Mouse (Mus musculus): Measurements from ENCODE around the gene Sdc3.

- TF ChIP-seq CTCF (IDR thresholded peaks at IDR 0.05; ENCODE audit: insufficient read depth, low read length) (no peak), POLR2A (IDR thresholded peaks at IDR 0.05; ENCODE audit: borderline replicate concordance, extremely low read depth, low read depth, low read length) (no peak)
These were observed 80.1 kb downstream of the Sdc3 start for GRCm38 (mm10) chr4:130872414-130872813.

Data from lung, adult 2 months (tissue).